Mouse (Mus musculus): ENCODE measurements at regions not wholly inside any gene's neighbourhood (a gene's known extent, or its start where the extent isn't known, plus 50 kb on each side); places are given as distances from the start of the nearest gene placed in this dataset.
"Not testable (repeated sequence)": the region's sequence is repeated elsewhere in the genome, so short reads cannot be mapped to it uniquely, and the experiment has no call there.

DNA sequence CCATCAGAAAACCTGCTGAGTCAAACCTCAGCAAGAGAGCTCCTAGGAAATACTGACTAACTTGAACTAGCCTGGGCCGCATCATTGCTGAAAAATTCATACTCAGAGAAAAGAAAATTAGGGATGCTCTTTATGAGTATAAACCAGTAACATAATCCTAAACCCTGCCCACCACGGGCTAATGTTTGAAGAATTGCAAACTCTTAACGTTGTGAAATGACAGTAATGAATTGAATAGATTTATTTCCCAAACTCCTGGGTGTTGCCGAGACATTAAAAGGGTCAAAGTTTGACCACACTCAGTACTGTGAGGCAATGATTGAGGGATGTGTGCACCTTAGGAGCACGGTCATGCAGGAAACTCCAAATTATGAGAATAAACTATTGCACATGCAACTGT, 125.3 kb downstream of the Gipc2 start:
- DNase-seq (ENCODE audit: low spot score): no peak

DNA sequence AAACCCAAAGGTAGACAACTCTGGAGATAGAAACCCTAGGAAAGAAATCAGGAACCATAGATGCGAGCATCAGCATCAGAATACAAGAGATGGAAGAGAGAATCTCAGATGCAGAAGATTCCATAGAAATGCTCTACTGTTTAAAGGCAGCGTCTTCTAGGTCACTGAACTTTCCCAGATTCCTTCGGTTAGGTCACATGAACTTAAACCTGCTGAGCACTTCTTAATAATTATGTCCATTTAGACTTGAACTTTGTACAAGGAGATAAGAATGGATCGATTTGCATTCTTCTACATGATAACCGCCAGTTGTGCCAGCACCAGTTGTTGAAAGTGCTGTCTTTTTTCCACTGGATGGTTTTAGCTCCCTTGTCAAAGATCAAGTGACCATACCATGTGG, 129.2 kb downstream of the Gipc2 start:
- not testable (repeated sequence) for DNase-seq (ENCODE audit: low spot score)

DNA sequence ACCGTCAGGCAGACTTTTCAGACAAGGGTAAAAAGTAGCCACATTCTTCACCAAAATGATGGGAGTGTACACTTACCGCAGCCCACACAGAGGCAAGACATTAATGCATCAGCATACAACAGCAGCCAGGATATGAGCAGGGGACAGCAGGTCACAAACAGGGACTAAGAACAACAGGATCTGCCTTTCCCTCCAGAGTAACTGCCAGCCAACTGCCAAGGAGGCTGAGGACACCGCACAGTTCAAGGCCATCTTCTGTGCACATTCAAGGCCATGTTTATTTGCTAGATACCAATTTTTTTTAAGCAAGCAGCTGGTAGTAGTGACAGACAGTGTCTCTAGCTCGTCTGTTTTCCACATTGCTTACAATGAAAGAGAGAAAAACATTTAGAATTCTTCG, 130.6 kb downstream of the Gipc2 start:
- DNase-seq (ENCODE audit: low spot score): peak; percentile 33

DNA sequence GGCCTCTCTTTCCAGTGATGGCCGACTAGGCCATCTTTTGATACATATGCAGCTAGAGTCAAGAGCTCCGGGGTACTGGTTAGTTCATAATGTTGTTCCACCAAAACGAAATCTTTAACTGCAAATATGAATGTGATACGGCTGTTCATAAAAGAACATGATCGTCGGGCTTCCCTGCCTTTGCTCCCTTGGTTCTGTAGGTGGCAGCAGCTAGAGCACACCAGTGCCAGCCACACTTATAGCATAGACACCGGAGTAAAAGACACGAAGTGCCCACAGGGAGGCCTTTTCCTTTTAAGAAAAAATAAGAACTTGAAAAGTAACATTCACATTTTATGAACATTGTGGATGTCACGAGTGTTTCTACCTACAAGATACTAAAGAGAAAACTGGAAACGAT, 131.3 kb downstream of the Gipc2 start:
- no peak for DNase-seq (ENCODE audit: low spot score)

DNA sequence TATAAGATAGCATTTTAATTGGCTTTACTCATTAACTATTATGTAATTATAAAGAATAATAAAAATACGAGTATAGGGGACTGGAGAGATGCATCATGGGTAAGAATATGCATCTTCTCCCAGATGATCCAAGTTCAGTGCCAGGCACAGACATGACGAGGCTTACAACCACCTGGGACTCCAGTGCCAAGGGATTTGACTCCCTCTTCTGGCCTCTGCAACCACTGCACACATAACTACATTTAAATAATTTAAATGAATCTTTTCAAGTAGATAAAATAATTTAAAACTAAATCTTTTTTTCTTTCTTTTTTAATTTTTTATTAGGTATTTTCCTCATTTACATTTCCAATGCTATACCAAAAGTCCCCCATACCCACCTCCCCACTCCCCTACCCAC, 131.8 kb downstream of the Gipc2 start:
- no peak for DNase-seq (ENCODE audit: low spot score)

DNA sequence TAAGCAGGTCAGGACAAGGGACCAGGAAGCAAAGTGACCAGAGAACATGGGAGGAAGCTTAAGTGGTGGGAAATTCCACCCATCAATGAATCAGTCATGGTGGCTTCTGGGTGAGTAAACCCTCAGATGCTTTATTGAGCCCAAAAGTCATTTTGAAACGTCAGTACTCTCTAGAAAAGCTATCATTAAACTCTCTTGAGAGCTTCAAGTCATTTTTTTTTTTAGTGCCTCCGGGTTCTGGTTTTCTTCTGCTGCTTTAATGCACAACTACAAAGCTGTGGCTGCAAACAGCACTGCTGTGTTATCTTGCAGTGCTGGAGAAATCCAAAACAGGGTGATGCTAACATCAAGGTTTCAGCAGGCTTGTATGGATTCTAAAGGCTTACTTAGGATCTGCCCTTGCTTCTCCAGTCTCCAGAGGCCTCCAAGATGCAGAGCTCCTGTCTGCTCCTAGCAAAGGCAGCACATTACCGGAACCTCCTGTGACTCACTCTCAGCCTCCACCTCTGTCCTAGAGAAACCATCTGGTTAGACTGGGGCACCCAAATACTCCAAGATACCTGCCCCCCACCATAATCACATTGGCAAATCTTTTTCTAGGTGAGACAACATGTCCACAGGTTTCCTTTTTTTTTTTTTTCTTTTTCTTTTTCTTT, 133.2 kb downstream of the Gipc2 start:
- DNase-seq (ENCODE audit: low spot score): no peak

DNA sequence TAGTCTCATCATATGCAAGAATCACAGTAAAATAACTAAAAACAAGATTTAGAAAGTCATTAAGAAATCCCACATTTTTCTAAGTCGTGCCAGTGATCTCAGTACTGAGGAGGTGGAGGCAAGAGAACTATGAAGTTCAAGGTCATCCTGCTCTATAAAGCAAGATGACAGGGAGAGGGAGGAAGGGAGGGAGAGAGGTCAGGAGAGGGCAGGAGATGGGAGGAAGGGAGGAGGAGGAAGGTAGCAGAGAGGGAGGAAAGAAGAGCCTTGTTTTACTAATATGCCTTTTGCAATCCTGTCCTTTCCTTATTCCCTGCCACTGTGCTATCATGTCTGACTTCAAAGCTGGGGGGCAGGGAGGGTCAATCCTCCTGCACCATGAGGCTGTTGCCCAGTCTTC, 137.3 kb downstream of the Gipc2 start:
- DNase-seq (ENCODE audit: low spot score): no peak

DNA sequence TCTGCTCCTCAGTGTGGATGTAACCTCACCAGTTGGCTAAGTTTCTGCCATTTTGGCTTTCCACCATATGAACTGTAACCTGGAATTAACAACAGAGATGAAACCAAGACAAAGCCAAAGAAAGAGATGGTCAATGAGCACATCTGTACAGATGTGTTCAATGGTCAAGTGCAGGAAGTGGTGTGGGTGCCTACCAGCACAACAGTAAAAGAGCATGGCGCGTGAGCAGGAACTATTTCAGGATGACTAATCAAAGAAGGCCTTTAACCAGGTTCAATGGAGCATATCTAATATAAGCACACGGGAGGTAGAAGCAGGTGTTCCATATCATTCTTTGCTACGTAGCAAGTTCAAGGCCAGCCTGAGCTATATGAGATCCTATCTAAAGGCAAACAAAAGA, 140.0 kb downstream of the Gipc2 start:
- DNase-seq (ENCODE audit: low spot score): no peak

DNA sequence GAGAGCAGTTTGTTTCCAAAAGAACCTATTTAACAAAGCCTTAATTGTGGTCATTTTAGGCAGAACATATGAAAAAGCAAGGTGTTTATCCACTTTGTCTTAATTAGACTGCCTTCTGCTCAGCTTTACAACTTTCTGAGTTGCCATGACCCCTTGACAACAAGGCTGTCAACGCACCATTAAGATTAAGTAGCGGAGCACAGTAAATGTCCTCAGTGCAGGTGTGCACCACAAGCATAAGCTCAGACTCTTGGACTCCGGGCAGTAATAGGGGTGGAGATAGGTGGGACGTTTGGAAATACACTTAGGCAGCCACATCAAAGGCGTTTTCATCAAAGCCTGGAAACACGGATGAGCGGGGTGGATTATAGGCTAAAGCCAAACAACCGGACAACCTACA, 140.9 kb downstream of the Gipc2 start:
- DNase-seq (ENCODE audit: low spot score): no peak

DNA sequence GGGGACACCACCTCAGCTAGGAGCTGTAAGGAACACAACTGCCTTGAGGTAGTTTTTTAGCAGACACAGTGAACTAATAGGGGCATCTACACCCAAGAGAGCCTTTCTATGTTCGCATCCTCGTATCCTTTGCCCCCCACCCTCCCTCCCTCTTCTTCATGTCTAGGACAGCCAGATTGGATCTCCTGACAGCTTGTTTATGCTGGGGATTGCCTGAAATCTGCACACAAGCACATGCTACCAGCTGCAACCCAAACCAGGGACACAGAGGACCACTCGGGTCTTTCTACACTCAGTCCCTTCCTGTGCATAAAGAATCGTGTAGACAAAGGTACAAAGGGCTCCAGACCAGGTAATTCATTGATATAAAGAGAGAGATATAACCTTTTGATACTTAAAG, 159.3 kb downstream of the Gipc2 start:
- DNase-seq (ENCODE audit: low spot score): no peak

DNA sequence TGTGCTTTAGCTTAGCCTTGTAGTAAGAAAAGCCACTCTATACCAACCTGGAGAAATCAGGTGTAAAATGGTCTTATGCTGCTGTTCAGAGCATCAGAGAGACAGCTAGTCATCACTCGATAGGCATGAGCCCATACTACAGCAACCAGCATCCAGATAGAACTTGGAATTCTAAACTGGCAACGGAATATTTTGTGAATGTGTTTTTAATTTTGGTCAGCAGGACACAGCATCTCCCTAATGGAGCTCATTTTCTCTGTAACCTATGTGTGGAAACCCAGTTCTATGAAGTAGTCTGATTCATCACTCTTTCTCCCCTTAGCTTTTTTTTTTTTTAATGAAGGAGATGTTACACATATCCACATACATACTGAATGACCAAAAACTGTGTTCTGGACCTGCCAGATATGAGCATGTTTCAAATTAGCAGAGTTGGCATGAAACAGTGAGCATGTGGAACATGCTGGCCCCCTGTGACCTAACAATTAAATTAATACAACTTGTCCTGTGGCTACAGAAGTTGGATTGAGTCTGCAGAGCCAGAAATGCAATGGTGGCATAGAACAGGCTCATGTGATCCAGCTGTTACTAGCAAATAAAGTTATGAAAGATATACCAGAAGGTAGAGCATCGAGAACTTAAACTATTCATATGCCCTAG, 160.5 kb downstream of the Gipc2 start:
- DNase-seq (ENCODE audit: low spot score): no peak

DNA sequence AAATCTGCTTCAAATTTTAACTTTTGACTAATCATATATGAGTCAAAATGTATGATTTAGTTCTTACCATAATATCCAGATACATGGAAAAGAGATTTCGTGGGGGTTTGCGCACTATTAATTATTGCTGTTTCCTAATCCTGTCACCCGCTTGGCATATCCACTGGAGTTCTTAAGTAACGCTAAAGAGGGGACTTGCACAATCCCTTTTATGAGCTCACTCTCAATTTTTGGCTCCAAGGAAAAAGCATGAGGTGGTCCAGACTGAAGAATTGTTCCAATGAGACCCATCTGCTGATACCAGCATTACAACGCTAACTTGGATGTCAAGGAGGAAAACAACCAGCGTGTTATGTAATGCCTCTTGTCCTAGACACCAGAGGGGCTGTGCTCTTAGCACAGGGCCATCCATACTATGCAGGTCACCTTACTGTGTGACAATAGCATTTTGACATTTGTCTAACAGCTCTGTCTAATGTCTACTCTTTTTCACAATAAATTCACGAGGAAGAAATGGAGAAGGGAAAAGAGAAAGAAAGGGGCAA, 161.5 kb downstream of the Gipc2 start:
- no peak for DNase-seq (ENCODE audit: low spot score)

DNA sequence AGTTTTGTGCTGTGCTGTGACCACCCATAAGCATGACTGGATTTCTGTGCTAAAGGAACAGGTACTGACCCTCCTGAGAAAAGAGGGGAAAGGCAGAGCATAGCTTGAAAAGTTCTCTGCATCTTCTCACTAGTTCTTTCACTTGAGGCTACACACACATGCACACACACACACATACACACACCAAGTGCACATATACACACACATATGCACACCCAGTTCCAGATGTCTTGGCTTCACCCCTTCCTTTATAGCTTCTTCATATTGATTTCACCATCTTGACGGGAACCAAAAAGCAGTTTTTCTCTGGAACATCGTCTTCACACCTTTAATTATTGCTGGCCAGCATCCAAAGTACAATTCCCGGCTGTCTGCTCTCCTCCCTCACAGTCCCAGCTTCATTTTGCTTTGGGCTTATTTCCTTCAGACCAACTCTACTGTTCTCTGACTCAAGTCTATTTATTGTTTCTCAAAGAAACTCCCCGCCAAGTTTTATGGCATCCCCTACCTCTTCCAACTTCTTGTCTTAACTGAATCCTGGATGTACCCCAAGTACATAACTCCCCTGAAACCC, 160.2 kb upstream of the Ptgfr start:
- no peak for DNase-seq (ENCODE audit: low spot score)

DNA sequence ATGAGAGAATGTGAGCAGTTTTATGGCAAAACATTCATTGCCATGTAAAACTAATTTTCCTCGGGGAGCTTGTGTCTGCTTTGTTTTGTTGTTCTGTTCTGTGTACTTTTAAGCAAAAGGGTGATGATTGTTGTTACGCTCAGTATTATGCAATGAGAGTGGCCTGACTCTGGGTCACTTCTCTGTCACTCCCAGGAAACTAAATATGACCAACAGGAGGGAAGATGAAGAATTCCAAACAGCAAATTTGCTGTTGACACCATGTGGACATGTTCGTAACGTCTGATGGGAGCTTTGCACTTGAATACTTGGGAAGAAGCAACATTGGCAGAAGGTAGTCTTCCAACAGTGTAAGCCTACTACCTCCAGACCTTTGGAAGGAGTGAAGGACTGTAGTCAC, 159.7 kb upstream of the Ptgfr start:
- DNase-seq (ENCODE audit: low spot score): no peak

DNA sequence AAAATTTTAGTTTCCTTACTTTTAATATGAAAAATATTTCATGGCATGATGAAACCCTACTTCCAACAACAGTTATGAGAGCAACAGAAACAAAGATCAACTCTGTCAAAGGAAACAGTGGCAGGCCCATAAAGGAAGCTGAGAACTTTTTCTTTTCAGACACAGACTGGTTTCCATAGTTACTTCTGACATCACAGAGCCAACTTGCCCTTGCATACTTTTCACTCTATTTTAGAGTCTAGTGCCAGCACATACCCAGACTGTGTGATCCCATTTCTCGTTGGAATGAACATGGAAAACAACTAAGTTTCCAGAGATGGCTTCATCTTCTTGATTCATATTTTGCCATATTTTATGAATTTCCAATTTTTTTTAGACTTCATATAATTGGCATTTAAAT, 150.8 kb upstream of the Ptgfr start:
- no peak for DNase-seq (ENCODE audit: low spot score)

DNA sequence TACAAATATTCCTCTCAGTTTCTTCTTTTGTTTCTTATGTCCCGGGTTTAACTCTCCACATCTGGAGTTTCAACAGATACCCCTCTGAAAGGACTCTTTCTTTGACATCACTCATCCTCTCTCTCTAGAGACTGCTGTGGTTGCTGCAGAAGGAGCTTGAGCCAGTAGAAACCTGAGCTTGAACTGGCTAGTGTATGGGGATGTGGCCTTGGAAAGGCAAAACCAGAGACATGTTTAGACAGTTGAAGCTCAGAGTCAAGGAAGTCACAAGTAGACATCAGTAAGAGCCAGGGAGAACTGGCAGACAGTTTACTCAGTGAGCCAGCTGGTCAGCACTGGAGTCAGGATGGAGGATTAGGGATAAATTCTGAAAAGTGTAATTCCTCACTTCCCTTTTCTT, 140.7 kb upstream of the Ptgfr start:
- DNase-seq (ENCODE audit: low spot score): no peak

DNA sequence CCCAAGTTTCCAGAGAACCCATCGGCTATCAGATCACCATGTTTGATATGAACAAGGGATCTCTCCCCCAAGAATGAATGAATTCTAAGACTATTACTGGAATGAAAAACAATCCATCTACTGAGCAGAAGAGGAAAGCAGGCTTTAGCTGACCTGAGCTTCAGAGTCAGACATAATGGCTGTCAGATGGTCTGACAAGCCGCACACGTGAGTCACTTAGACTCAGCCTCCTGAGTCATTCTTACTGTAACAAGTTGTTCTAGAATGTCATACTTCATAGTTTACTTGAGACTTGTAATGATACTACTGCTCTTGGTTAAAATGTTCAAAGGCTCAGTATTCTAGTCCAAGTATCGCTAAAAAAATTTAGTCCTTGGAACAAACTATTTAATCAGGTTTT, 140.2 kb upstream of the Ptgfr start:
- DNase-seq (ENCODE audit: low spot score): no peak

DNA sequence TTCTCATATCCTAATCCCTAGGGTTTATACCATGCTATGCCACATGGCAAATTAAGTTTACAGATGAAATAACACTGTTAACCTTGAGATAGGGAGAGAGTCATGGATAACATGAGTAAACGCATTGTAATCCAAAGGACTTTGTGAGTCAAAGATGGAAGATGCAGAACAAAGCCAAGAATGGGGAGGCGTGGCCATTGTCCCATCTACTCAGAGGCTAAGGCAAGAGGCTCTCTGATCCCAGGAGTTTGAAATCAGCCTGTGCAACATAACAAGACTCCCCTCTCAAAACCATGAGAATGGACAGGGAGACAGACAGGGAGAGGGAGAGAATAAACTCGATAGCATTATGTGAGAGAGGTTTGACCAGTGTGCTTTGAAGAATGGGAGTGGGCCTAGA, 112.4 kb upstream of the Ptgfr start:
- DNase-seq (ENCODE audit: low spot score): no peak

DNA sequence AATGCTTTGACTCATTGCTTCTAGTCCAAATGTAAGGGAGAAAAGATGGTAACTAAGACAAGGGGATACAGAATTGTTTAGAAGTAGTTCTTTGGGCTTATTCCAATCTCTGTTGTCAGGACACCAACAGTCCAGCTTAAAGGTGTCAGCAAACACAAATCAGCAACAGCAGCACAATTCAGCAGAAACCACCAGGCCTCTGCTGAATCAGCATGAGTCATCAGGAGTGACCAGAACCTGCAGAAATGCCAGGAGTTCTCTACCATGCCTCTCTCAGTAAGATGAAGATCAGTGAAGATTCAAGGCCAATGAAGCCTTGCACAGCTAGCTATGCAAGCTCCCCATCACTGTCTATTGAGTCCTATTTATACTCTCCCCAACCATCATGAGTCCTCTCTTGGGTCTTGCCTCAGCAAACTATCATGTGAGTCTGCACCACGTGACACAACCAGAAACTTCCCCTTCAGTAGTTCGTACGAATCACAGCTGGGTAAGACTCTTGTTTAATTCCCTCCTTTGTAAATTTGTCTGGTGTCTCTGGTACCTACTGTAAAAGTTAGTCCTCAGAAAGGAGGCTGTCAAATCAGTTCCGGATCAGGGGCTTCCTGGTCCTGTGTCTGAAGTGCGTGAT, 110.7 kb upstream of the Ptgfr start:
- DNase-seq (ENCODE audit: low spot score): no peak

DNA sequence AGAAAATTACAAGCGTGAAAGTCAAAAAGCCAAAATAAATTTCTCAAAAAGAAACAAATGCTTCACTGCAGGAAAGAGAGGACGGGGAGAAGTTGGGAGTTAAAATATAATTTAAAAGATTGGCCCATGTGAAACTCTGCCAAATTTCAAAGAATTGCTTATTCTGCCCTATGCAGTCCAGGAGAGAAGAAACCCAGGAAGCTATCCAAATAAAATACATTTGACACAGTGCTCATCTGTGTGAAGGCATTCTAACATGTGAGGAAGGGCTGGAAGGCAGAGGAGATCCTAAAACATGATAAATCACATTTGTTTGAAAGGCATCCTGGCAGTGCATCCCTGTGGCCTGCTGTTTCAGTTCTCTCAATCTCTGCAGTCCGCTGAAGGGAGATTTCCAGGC, 108.5 kb upstream of the Ptgfr start:
- DNase-seq (ENCODE audit: low spot score): no peak

DNA sequence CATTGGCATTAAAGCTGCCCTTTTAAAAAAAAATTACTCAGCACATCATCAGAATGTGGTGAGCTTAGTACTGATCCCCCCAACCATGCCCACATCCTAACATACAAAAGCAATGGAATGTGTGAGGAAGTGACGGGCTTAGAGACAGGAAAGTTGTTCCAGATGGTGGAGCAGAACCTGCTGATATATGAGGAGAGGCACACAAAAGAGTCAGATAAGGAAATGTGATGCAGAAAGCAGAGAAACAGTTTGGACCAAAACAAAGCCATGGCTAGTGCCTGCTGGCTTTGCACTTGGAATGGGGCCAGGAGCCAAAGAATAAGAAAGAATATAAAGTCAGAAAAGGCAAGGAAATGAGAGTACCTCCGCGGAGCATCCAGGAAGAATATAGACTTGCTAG, 106.1 kb upstream of the Ptgfr start:
- no peak for DNase-seq (ENCODE audit: low spot score)

DNA sequence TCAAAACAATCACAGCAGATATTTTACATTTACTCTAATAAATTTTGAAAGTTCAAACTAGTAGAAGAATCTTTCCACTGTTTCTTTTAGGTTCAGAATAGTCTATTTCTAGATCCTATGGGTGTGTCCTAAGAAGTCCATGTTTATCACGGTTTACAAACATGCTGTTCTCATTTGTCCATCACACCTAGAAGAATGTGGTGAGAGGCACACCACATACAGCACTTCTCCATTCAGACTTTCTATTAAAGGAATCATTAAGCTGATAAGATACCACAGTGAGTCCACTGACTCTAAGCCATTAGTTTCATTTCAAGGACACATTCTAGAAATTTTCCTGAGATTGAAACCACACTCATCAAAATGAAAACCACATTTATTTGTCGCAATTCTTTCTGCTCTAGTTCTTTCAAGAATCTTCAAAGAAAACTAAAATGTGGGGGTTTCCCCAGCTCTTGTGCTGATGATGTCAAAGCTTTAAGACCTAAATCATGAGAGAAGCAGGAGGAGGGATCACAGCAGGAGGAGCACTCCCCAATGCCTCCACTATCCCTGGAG, 101.1 kb upstream of the Ptgfr start:
- no peak for DNase-seq (ENCODE audit: low spot score)

DNA sequence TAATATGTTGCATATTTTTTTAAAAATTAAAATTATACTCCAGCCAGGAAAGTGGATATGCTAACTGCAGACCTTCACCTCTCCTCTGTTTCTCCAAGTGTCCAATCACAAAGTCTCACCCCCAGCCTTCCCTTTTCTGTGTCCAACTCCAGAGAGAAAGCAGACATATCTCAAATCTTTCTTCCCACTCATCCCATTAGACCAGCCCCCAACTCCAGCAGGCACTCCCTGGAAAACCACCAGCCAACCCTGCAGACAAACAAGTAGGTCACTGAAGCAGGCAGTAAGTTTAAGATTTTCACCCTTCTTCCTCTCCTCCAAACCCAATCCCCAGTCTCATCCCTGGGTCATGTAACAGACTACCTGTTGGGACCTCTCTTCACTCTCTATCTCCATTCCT, 94.2 kb upstream of the Ptgfr start:
- no peak for DNase-seq (ENCODE audit: low spot score)

Measured in testis, postnatal 14 days (tissue).